Mouse (Mus musculus) Patski (cell line): ENCODE data around the gene A530084C06Rik. TPM values are rescaled to one million over a fixed set of nuclear protein-coding genes. Genes with fewer than 3 reads are reported as not detected.

Experiments
- ATAC-seq: fragments of 100-300 bp; one replicate; pipeline ENCODE4 v1.8.0; 2021
- CTCF ChIA-PET: fragments of 350-600 bp; sonication (Branson Sonifier 250); formaldehyde crosslinking; loops from one replicate; lab custom pipeline; 2022; ENCODE audit warnings: inconsistent platforms; lab: Charles Lee
- POLR2A ChIA-PET: fragments of 350-600 bp; sonication (Branson Sonifier 250); formaldehyde crosslinking; loops from one replicate; lab custom pipeline; 2022; ENCODE audit warnings: antibody characterized with exemption, inconsistent platforms; lab: Charles Lee
- DNase-seq: peaks from one replicate; pipeline ENCODE4 v3.0.0-alpha.2; 2011; ENCODE audit warnings: low read depth, low spot score
- H3K27me3 ChIP-seq: fragments of 371-371 bp; one replicate; pipeline ENCODE4 v1.5.1; 2021
- CTCF ChIP-seq: fragments of 100-300 bp; IDR thresholded peaks from one replicate; pipeline ENCODE4 v1.5.1; 2021
- in situ Hi-C: fragments of 300-500 bp; cut with MboI; formaldehyde crosslinking; loops from 3 replicates; pipeline ENCODE4 v1.11.1; 2018; ENCODE audit warnings: low pct_unique_long_range_greater_than_20kb, mixed read lengths
- polyA plus RNA-seq: library from polyadenylated mRNA; unstranded; gene quantifications from one replicate; pipeline ENCODE4 v1.2.3, GENCODE M21; 2021

The A530084C06Rik gene
- polyA plus RNA-seq, 1 experiment from 2014 or later = not detected

- ATAC-seq = no peak
- no peaks in the 10 kb centered on the region for H3K27me3 ChIP-seq
- POLR2A ChIA-PET = no interaction called here
- DNase-seq = no peak
- in situ Hi-C loops = no loop called here
- TF ChIP-seq CTCF = no peak
- CTCF ChIA-PET = interaction anchor here (1.3 kb wide), 1 partner anchor 11 kb away, joined by 3 read pairs; no protein-coding TSS in a partner anchor
These were observed 12.3 kb downstream of the A530084C06Rik start for GRCm38 (mm10) chr13:31546784-31547183.

- ATAC-seq = no peak
- ChIA-PET POLR2A (no interaction called here), CTCF (no interaction called here)
- DNase-seq = no peak
- H3K27me3 ChIP-seq = no peaks in the 10 kb centered on the region
- no peak for TF ChIP-seq CTCF
- in situ Hi-C loops = no loop called here
These were observed 16.1 kb downstream of the A530084C06Rik start for GRCm38 (mm10) chr13:31543021-31543420.

- DNase-seq (no peak), ATAC-seq (no peak)
- no peaks in the 10 kb centered on the region for H3K27me3 ChIP-seq
- no peak for TF ChIP-seq CTCF
- POLR2A ChIA-PET = no interaction called here
- in situ Hi-C loops = no loop called here
- CTCF ChIA-PET = no interaction called here
These were observed 24.4 kb downstream of the A530084C06Rik start for GRCm38 (mm10) chr13:31534726-31535125.

GRCm38 (mm10) chr13:31531651-31532061, 27.5 kb downstream of the A530084C06Rik start:
- DNase-seq (no peak), ATAC-seq (no peak)
- TF ChIP-seq CTCF = no peak
- in situ Hi-C loops = no loop called here
- ChIA-PET CTCF (no interaction called here), POLR2A (no interaction called here)
- no peaks in the 10 kb centered on the region for H3K27me3 ChIP-seq

- no peaks in the 10 kb centered on the region for H3K27me3 ChIP-seq
- no peak for TF ChIP-seq CTCF
- ChIA-PET POLR2A (no interaction called here), CTCF (no interaction called here)
- ATAC-seq (no peak), DNase-seq (no peak)
- in situ Hi-C loops = no loop called here
These were observed 27.9 kb downstream of the A530084C06Rik start for GRCm38 (mm10) chr13:31531186-31531585.

- TF ChIP-seq CTCF = no peak
- in situ Hi-C loops = no loop called here
- ATAC-seq = no peak
- ChIA-PET POLR2A (interaction anchor here (1.3 kb wide), 1 partner anchor 14 kb away, joined by 4 read pairs; no protein-coding TSS in a partner anchor), CTCF (interaction anchor here (0.8 kb wide), 1 partner anchor 14 kb away, joined by 3 read pairs; no protein-coding TSS in a partner anchor)
- no peak for DNase-seq
- no peaks in the 10 kb centered on the region for H3K27me3 ChIP-seq
These were observed 34.2 kb downstream of the A530084C06Rik start for GRCm38 (mm10) chr13:31524976-31525375.

GRCm38 (mm10) chr13:31518971-31519370, 40.2 kb downstream of the A530084C06Rik start:
- in situ Hi-C loops = no loop called here
- no peaks in the 10 kb centered on the region for H3K27me3 ChIP-seq
- no peak for TF ChIP-seq CTCF
- ATAC-seq (no peak), DNase-seq (no peak)
- ChIA-PET CTCF (interaction anchor here (0.9 to 2.2 kb wide), 4 partner anchors 11 to 311 kb away, joined by 3 to 8 read pairs (median 4); no protein-coding TSS in a partner anchor), POLR2A (interaction anchor here (1.2 kb wide), 1 partner anchor 50 kb away, joined by 3 read pairs; no protein-coding TSS in a partner anchor)

GRCm38 (mm10) chr13:31518411-31518886, 40.7 kb downstream of the A530084C06Rik start:
- no peak for TF ChIP-seq CTCF
- H3K27me3 ChIP-seq = no peaks in the 10 kb centered on the region
- ChIA-PET CTCF (interaction anchor here (0.9 to 2.2 kb wide), 5 partner anchors 11 to 310 kb away, joined by 3 to 8 read pairs (median 4); no protein-coding TSS in a partner anchor), POLR2A (interaction anchor here (1.2 kb wide), 1 partner anchor 49 kb away, joined by 3 read pairs; no protein-coding TSS in a partner anchor)
- peak; percentile 96 for DNase-seq
- in situ Hi-C loops = no loop called here
- peak; percentile 86 for ATAC-seq

GRCm38 (mm10) chr13:31515261-31515660, 43.9 kb downstream of the A530084C06Rik start:
- in situ Hi-C loops = no loop called here

GRCm38 (mm10) chr13:31506494-31507167, 52.5 kb downstream of the A530084C06Rik start:
- no peak for ATAC-seq

More at GRCm38 (mm10) chr13:31515261-31515660, 43.9 kb downstream of the A530084C06Rik start:
- TF ChIP-seq CTCF = no peak
- H3K27me3 ChIP-seq = no peaks in the 10 kb centered on the region
- ChIA-PET CTCF (interaction anchor here (2.2 kb wide), 1 partner anchor 10 kb away, joined by 7 read pairs; no protein-coding TSS in a partner anchor), POLR2A (no interaction called here)
- no peak for DNase-seq
- ATAC-seq = no peak

More at GRCm38 (mm10) chr13:31506494-31507167, 52.5 kb downstream of the A530084C06Rik start:
- CTCF ChIA-PET = interaction anchor here (0.9 to 1.1 kb wide), 2 partner anchors 19 to 29 kb away, joined by 3 read pairs; no protein-coding TSS in a partner anchor
- no peak for DNase-seq
- in situ Hi-C loops = no loop called here
- POLR2A ChIA-PET = no interaction called here
- H3K27me3 ChIP-seq = no peaks in the 10 kb centered on the region
- no peak for TF ChIP-seq CTCF

Other genes with a start within 250 kb of the A530084C06Rik start
- 2.3 TPM for gene Foxq1, start 3.2 kb downstream of the A530084C06Rik start, polyA plus RNA-seq
- 3.8 TPM for gene Foxf2, start 66.5 kb upstream of the A530084C06Rik start, polyA plus RNA-seq
- 29.1 TPM for gene Foxc1, start 247.3 kb upstream of the A530084C06Rik start, polyA plus RNA-seq